Mouse (Mus musculus) heart, postnatal 0 days (tissue): Measurements from ENCODE around the gene Scaf1. TPM values are rescaled to one million over a fixed set of nuclear protein-coding genes. Genes with fewer than 3 reads are reported as not detected.

Experiments used
- ATAC-seq: fragments of 200-750 bp; cut with Nextera tagmentation; 2 replicates; pipeline ENCODE4 v1.8.0; 2017; ENCODE audit warnings: low read depth, moderate number of reproducible peaks, moderate library complexity; ENCODE audit not compliant: insufficient read depth
- DNase-seq: peaks from one replicate; pipeline ENCODE4 v3.0.0-alpha.2; 2016; ENCODE audit warnings: low spot score
- H3K27ac ChIP-seq: fragments of 300-500 bp; sonication (generic); 2 replicates; pipeline ENCODE4 v1.5.1; 2014; ENCODE audit warnings: low read depth, mild to moderate bottlenecking
- H3K27me3 ChIP-seq: fragments of 300-500 bp; sonication (generic); 2 replicates; pipeline ENCODE4 v1.6.1; 2014; ENCODE audit warnings: low read length, mixed read lengths; ENCODE audit not compliant: control insufficient read depth, insufficient read depth
- H3K36me3 ChIP-seq: fragments of 300-500 bp; sonication (generic); replicated peaks from 2 replicates; pipeline ENCODE4 v1.6.1; 2014; ENCODE audit warnings: low read length, mixed read lengths; ENCODE audit not compliant: control insufficient read depth, insufficient read depth
- H3K4me1 ChIP-seq: fragments of 300-500 bp; sonication (generic); 2 replicates; pipeline ENCODE4 v1.6.1; 2014; ENCODE audit warnings: antibody characterized with exemption; ENCODE audit not compliant: control insufficient read depth, insufficient read depth
- H3K4me2 ChIP-seq: fragments of 300-500 bp; sonication (generic); 2 replicates; pipeline ENCODE4 v1.6.1; 2014; ENCODE audit warnings: low read depth, mild to moderate bottlenecking, low read length, moderate library complexity
- H3K4me3 ChIP-seq: fragments of 300-500 bp; sonication (generic); 2 replicates; pipeline ENCODE4 v1.5.1; 2014; ENCODE audit warnings: low read depth, low read length
- H3K9ac ChIP-seq: fragments of 300-500 bp; sonication (generic); replicated peaks from 2 replicates; pipeline ENCODE4 v1.6.1; 2014; ENCODE audit warnings: low read depth, low read length, mixed read lengths
- H3K9me3 ChIP-seq: fragments of 300-500 bp; sonication (generic); replicated peaks from 2 replicates; pipeline ENCODE4 v1.6.1; 2016; ENCODE audit warnings: low read length; ENCODE audit not compliant: control insufficient read depth
- CTCF ChIP-seq: IDR thresholded peaks from 2 replicates; pipeline ENCODE4 v1.5.1; 2016; ENCODE audit warnings: antibody characterized with exemption, control low read depth, low read depth
- EP300 ChIP-seq: IDR thresholded peaks from 2 replicates; pipeline ENCODE4 v1.6.1; 2016; ENCODE audit warnings: antibody characterized with exemption, low read depth
- WGBS: fragments of 180-500 bp; shearing (Covaris S2); extraction: QIAGEN DNeasy Blood & Tissue Kit; methylation state at CpG from one replicate; pipeline ENCODE4 v1.1.7; 2014; 5-methylcytosine and 5-hydroxymethylcytosine counted together
- polyA plus RNA-seq: library from polyadenylated mRNA; unstranded; fragments of >200 nt; fragmentation: Nextera tagmentation; extraction: Ambion mirVana; gene quantifications from 2 replicates; pipeline ENCODE4 v1.2.1, GENCODE M21; 2015
- total RNA-seq: library from RNA; depleted of rRNA; stranded (reverse); fragments of >200 nt; gene quantifications from 2 replicates; pipeline ENCODE4 v1.2.3, GENCODE M21; 2014; ENCODE audit warnings: low replicate concordance

The Scaf1 gene
- total and polyA plus RNA-seq, 2 experiments from 2014 or later: 17.9 to 37.8 TPM

DNA sequence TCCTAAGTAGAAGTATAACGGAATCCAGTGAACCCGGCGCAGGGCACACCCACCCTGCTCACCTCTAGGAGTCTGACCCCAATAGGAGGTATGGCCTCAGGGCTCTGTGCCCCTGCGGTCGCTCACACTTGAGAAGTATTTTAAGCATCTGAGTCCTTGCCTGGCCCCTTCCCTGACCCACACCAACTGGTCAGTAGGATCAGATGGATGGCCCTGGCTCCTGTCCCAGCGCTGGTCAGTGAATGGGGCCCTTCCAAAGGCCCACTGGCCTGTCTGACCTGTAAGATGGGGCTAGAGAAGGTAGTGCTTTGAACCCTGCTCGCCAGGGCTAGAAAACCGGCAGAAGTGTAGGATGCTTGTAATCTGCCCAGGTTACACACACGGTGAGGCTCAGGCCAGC lies 24.7 kb upstream of the Scaf1 start:
- TF ChIP-seq CTCF (no peak), EP300 (no peak)
- Histone ChIP-seq H3K27me3 (no peaks in the 10 kb centered on the region), H3K9me3 (no peaks in the 10 kb centered on the region), H3K27ac (no peak overlapping the region), H3K4me1 (no peaks in the 10 kb centered on the region), H3K36me3 (peaks cover 97% of the 10 kb centered on the region), H3K9ac (no peak overlapping the region), H3K4me2 (no peak overlapping the region), H3K4me3 (no peak overlapping the region)
- no peak for ATAC-seq
- no peak for DNase-seq
- WGBS: 83% methylated on average over 9 of the region's 9 CpGs

DNA sequence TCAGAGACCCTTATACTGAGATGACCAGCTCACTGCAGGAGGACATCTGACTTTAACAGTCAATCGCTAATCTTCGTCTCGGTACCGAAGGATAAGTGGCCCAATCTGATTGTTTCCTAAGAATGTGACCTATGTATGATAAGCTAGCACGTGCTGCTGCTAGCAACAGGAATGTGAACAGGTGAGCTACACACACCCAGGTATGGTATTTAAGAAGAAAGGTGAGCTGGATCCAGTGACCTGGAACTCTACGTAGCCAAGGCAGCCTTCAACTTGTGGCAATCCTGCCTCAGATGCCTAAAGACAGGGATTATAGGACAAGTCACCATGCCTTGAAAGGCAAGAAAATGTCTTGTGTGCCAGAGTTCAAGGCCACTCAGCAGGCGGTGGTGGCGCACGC lies 22.2 kb upstream of the Scaf1 start:
- Histone ChIP-seq H3K9ac (no peak overlapping the region), H3K4me3 (no peak overlapping the region), H3K27me3 (no peaks in the 10 kb centered on the region), H3K27ac (no peak overlapping the region), H3K4me2 (no peak overlapping the region), H3K36me3 (peaks cover 97% of the 10 kb centered on the region), H3K9me3 (no peaks in the 10 kb centered on the region), H3K4me1 (no peaks in the 10 kb centered on the region)
- no peak for DNase-seq
- no peak for ATAC-seq
- no peak for TF ChIP-seq CTCF
- no peak for TF ChIP-seq EP300
- 94% methylated on average over 9 of the region's 9 CpGs for WGBS

DNA sequence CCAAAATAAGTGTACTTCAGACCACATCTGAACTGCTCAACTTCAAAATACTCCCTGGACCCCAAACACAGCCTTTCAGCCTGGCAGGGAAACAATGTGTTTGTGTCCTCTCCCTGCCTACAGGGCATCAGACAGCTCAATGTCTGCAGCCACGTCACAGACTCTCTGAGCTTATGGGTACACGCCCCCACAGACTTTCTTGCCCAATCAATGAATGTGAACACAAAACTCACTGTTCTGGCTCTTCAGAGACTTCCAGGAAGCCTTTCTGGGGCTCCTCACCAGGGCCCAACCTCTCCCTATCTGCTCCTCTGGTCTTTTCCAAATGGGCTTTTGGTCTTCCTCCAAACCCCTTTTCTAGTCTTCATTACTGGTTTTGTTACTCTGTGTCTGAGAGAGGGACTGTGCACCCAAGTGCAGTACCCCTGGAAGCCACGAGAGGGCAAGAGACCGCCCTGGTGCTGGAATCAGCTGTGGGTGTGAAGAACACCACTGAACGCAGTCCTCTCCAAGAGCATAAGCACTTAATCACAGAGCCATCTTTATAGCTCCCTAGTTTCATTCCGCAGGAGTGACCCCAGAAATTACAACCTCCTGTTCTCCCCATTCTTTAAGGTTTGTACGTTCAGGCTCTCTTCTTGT lies 21.7 kb upstream of the Scaf1 start:
- ATAC-seq: peak; percentile 69
- Histone ChIP-seq H3K9ac (no peak overlapping the region), H3K4me1 (no peaks in the 10 kb centered on the region), H3K4me2 (no peak overlapping the region), H3K4me3 (no peak overlapping the region), H3K36me3 (peaks cover 97% of the 10 kb centered on the region), H3K9me3 (no peaks in the 10 kb centered on the region), H3K27ac (no peak overlapping the region), H3K27me3 (no peaks in the 10 kb centered on the region)
- peak; percentile 37 for DNase-seq
- TF ChIP-seq EP300 (no peak), CTCF (peak; percentile 69)
- 68% methylated on average over 7 of the region's 7 CpGs for WGBS

DNA sequence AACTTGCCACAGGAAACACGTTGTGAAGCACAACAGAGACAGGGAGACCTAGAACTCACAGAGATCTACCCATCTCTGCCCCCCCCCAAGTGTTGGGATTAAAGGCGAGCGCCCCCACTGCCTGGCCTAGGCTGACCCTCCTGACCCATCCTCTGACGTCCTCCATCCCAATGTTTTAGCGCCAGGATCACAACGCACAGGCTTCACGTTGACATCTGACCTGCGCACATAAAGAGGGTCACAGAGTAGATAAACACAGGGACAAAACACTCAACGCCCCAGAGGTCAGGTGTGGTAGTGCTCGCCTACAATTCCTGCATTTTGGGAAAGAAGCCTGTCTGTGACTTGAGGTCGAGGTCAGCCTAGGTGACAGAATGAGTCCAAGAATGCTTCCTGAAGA lies 20.5 kb upstream of the Scaf1 start:
- H3K9me3 ChIP-seq: no peaks in the 10 kb centered on the region
- no peak overlapping the region for H3K27ac ChIP-seq
- H3K4me3 ChIP-seq: no peak overlapping the region
- no peak overlapping the region for H3K9ac ChIP-seq
- no peak overlapping the region for H3K4me2 ChIP-seq
- H3K36me3 ChIP-seq: peaks cover 97% of the 10 kb centered on the region
- DNase-seq: no peak
- ATAC-seq: no peak
- TF ChIP-seq EP300 (no peak), CTCF (no peak)
- WGBS: 87% methylated on average over 11 of the region's 11 CpGs
- no peaks in the 10 kb centered on the region for H3K4me1 ChIP-seq
- H3K27me3 ChIP-seq: no peaks in the 10 kb centered on the region

DNA sequence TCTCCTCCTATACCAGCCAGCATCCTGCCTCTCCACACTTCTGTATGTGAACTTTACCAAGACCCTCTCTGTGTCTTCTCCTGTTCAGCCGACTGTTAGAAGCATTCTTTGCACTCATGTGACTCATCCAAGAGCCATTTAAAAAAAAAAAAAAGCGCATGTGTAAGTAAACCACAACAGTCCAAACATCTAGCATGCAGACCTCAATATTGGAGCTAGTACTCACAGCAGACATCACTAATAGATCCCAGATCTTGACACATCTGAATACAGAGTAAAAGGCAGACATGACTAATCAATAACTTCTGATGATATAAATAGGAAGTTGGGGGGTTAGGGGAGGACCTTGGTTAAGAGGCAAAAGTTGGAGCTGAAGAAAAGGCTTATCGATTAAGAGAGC lies 19.5 kb upstream of the Scaf1 start:
- H3K9me3 ChIP-seq: no peaks in the 10 kb centered on the region
- H3K36me3 ChIP-seq: peaks cover 97% of the 10 kb centered on the region
- no peaks in the 10 kb centered on the region for H3K27me3 ChIP-seq
- H3K4me2 ChIP-seq: no peak overlapping the region
- no peak for ATAC-seq
- no peak for DNase-seq
- TF ChIP-seq EP300 (no peak), CTCF (no peak)
- WGBS: 78% methylated on average over 3 of the region's 3 CpGs
- H3K4me3 ChIP-seq: no peak overlapping the region
- no peak overlapping the region for H3K27ac ChIP-seq
- H3K9ac ChIP-seq: no peak overlapping the region
- H3K4me1 ChIP-seq: no peaks in the 10 kb centered on the region

DNA sequence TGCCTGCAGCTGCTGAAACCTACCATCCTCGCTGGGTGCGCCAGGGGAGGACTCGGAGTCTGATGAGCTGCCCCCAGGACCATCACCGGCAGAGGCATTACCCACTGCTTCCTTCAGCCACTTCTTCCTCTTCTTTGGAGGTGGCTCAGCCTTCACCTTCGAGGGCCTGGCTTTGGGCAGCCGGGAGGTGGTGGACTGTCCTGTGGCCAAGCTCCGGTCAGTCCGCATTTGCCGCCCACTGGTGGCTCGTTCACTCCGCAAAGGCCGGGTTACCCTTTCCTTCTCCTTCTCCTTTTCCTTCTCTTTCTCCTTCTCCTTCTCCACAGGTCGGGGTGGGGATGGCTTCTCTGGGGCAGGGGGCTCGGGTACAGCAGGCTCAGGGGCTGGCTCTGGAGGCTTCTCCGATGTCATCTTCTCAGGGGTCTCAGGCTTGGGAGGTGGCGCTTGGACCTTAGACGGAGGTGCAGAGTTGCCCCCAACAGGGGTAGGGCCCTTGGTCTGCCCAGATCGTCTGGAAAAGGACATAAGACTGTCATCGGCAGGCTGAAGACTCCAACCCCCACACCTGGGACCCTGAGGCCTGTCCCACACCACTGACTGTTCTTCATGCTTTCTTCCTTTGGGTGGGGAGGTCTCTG lies 17.7 kb upstream of the Scaf1 start:
- Histone ChIP-seq H3K4me3 (no peak overlapping the region), H3K9me3 (no peaks in the 10 kb centered on the region), H3K36me3 (peaks cover 95% of the 10 kb centered on the region), H3K4me1 (no peaks in the 10 kb centered on the region), H3K27me3 (no peaks in the 10 kb centered on the region), H3K4me2 (no peak overlapping the region), H3K9ac (no peak overlapping the region), H3K27ac (no peak overlapping the region)
- ATAC-seq (no peak), DNase-seq (no peak)
- TF ChIP-seq CTCF: no peak
- TF ChIP-seq EP300: no peak
- 92% methylated on average over 19 of the region's 19 CpGs for WGBS
